Mouse (Mus musculus): ENCODE measurements around the gene Ralgapa1. TPM values are rescaled to one million over a fixed set of nuclear protein-coding genes. Genes with fewer than 3 reads are reported as not detected.

The Ralgapa1 gene
- polyA plus RNA-seq (2017; shearing (Covaris generic)): 10 to 100 TPM in 2 of 3 experiments, 1 to 10 TPM in 1; 8.2 to 21.3 (median 15.5) TPM

GRCm38 (mm10) chr12:55820661-55821314, at the start of gene Ralgapa1:
Gene Ralgapa1 (minus strand): TSS chr12:55821167.
- ATAC-seq: peak; percentile 88

DNA sequence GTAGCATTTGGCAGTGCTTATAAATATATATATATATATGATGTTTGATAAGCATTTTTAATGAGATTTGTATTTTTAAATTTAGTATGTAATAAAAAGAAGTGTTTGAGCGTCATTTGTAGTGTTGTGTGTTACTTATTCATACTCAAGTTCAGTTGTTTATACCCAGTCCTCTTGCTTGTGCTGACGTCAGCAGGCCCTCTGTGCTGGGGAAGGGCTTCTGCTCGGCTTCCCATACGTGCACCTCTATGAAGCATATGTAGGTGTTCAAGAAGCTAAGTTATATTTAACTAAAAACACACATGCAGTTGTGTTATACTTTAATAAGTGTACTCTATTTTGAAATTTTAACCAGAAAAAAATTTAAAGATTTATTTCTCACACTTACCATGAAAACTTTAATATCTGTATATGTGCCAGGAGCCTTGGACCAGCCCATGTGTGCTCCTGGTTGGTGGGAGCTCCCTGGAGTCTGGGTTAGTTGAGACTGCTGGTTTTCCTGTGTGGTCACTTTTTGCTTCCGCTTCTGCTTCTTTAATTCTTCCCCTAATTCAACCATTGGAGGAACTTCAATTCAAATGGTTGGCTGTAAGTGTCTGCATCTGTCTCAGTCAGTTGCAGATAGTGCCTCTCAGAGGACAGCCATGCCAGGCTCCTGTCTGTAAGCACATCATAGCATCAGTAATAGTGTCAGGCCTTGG, 48.8 kb upstream of the Ralgapa1 start:
- ATAC-seq: no peak

- ATAC-seq: no peak
These were observed 46.8 kb upstream of the Ralgapa1 start for GRCm38 (mm10) chr12:55867738-55868137.

DNA sequence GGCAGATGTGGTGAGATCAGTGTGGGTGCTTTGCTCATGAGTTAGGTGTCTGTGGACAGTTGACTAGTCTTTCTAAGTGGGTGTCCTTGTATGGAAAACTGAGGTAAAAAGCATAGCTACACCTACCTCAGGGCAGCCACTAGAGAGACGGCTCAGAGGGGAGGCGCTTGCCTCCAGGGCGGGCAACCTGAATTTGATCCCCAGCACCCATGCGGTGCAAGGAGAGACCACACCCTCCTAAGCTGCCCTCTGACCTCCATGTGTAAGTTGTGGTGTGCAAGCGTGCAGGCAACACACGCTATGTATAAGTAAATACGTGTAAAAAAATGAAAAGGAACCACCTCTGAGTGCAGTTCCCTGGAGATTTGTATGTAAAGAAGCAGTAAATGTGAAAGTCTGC, 39.7 kb upstream of the Ralgapa1 start:
- ATAC-seq: no peak

GRCm38 (mm10) chr12:55859409-55860349, 38.7 kb upstream of the Ralgapa1 start:
- no peak for ATAC-seq

DNA sequence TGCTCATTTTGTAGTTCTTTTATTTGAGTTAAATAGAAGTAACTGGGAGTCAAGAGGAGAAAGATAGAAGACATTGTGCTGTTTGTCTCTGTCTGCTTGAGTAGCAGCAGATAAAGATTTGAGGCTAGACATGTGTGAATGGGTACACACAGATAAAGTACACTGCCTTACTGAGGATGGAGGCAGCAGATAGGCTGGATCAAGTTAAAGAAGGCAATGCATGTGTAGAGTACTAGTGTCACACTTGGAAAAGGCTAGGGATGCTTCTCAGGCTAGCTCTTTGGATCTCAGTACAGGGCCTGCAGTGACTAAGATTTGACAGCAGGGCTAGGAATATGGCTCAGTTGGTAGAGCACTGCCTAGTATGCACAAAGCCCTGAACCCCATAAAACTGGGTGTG, 29.7 kb upstream of the Ralgapa1 start:
- ATAC-seq: no peak

DNA sequence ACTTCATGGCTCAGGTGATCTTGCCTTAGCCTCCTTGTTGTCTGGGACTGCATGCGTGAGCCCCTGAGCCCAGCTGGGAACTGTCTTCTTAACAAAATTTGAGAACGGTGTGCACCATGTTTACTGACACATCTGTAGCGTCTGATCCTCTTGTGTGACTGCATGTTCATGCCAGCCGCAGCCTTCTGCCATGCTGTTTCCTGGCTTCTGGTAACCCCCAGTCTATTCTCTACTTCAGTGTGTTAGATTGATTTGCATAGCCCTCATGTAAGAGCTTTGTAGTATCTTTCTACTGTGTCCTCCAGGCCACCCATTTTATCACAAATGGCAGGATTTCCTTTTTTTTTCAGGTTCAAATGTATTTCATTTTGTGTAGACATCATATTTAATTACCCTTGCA, 26.9 kb upstream of the Ralgapa1 start:
- no peak for ATAC-seq

GRCm38 (mm10) chr12:55846741-55847140, 25.8 kb upstream of the Ralgapa1 start:
- peak; percentile 84 for ATAC-seq

DNA sequence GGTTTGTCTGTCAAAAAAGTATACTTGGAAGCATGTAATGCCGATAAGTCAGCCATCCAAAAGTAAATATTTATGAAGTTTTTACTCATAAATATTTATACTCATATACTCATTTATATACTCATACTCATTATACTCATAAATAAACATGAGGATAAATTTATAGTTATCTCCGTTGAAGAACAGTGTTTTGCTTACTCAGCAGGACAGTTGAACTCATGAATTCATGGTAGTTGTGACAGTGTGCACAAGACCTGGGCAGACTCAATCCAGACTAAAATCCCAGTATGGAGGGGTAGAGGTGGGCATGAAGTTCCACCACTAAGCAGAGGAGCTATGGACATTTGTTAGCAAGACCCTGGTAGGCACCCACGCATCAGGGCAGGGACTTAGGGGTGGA, 16.5 kb upstream of the Ralgapa1 start:
- no peak for ATAC-seq

GRCm38 (mm10) chr12:55836199-55836951, 15.4 kb upstream of the Ralgapa1 start, which contains the start of gene Brms1l:
Gene Brms1l (plus strand): TSS chr12:55836324.
- ATAC-seq: peak; percentile 98

DNA sequence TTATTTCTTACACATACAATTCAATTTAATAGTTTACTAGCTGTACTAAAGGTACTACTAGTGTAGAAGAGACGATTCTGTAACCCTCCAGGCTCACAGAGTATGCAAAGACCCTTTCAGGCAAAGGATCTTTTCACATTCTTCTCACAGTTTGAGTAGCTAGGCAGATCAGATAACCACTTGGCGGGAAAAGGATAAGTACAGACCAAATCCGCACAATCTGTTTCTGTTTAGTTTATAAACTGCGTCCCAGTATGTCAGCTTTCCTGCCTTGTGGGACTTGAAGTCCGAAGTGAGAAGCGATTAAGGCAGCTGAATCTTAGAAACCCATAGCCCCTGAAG, 14.9 kb upstream of the Ralgapa1 start:
- ATAC-seq: no peak

DNA sequence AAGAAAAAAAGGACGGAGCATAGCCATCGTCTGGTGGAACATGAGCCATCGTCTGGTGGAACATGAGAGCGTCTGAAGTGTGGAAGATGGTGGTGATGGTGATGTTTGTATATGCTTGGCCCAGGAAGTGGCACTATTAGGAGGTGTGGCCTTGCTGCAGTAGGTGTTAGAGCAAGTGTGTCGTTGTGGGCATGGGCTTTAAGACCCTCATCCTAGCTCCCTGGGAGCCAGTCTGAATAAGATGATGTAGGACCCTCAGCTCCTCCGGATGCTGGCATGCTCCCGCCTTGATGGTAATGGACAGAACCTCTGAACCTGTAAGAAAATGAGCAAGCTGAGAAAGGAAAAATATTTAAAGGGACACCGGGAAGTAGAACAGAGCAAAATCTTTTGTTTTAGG, 13.9 kb upstream of the Ralgapa1 start:
- no peak for ATAC-seq

- ATAC-seq: no peak
These were observed 13.1 kb upstream of the Ralgapa1 start for GRCm38 (mm10) chr12:55833906-55834625.

- no peak for ATAC-seq
These were observed 12.0 kb upstream of the Ralgapa1 start for GRCm38 (mm10) chr12:55832961-55833360.

GRCm38 (mm10) chr12:55831101-55831500, 10.1 kb upstream of the Ralgapa1 start:
- ATAC-seq: peak; percentile 38

DNA sequence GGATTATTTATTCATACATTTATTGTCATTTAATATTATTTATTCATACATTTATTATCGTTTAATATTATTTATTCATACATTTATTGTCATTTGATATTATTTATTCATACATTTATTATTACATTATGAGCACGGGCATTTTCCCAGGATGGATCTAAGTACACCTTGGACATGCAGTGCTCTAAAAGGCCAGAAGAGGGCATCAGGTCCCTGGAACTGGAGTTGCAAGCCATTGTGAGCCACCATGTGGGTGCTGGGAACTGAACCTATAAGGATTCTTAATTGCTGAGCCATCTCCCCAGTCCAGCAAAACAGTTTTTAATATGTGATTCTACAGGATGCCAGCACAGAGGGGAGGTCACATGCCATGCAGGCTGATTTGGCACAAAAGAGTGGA, 4.6 kb upstream of the Ralgapa1 start:
- no peak for ATAC-seq

GRCm38 (mm10) chr12:55824027-55824426, 3.1 kb upstream of the Ralgapa1 start:
- ATAC-seq: no peak

- peak; percentile 12 for ATAC-seq
These were observed 777 bp downstream of the Ralgapa1 start for GRCm38 (mm10) chr12:55820119-55820660.

- ATAC-seq: no peak
These were observed 4.5 kb downstream of the Ralgapa1 start for GRCm38 (mm10) chr12:55816488-55816887.

- ATAC-seq: no peak
These were observed 15.9 kb downstream of the Ralgapa1 start for GRCm38 (mm10) chr12:55805035-55805434.

DNA sequence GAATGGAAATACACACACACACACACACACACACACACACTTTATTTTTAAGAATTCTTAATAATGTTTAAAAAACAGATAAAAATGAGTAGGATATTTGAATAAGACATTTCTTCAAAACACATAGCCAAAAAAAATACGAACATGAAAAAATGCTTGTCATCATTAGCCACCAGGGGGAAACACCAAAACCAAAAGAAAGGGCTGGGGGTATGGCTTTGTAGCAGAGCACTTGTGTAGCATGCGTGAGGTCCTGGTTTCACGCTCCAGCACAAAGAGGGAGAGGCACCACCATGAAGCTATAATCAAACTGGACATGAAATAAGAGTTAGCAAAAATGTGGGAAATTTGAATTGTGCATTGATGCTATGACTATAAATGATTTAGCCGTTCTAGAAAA, 19.8 kb downstream of the Ralgapa1 start:
- ATAC-seq: no peak

Measured in inflammation-experienced regulatory T-cells, adult 6 months (primary cell).